Mouse (Mus musculus): ENCODE results near the gene Fam71e2. TPM values are rescaled to one million over a fixed set of nuclear protein-coding genes. Genes with fewer than 3 reads are reported as not detected.

Fam71e2 gene
- polyA plus RNA-seq, 1 experiment from 2014 or later, result not detected

GRCm38 (mm10) chr7:4776861-4777830, 6.0 kb upstream of the Fam71e2 start:
- H3K27ac ChIP-seq, result no peak overlapping the region
- ATAC-seq (ENCODE audit: low FRiP score, low read depth), result peak; percentile 83
- peaks cover 16% of the 10 kb centered on the region for H3K4me1 ChIP-seq
- peaks cover 73% of the 10 kb centered on the region for H3K27me3 ChIP-seq
- H3K9ac ChIP-seq, result peak overlapping the region; percentile 31; the same call in 1 of the 2 replicates
- no peaks in the 10 kb centered on the region for H3K36me3 ChIP-seq
- peaks cover 6% of the 10 kb centered on the region; the same call in 1 of the 2 replicates for H3K9me3 ChIP-seq
- H3K4me3 ChIP-seq, result peak overlapping the region; percentile 41
- WGBS, result under 1% methylated on average over 45 of the region's 56 CpGs
- H3K4me2 ChIP-seq (replicated peaks), result peak overlapping the region; percentile 65

DNA sequence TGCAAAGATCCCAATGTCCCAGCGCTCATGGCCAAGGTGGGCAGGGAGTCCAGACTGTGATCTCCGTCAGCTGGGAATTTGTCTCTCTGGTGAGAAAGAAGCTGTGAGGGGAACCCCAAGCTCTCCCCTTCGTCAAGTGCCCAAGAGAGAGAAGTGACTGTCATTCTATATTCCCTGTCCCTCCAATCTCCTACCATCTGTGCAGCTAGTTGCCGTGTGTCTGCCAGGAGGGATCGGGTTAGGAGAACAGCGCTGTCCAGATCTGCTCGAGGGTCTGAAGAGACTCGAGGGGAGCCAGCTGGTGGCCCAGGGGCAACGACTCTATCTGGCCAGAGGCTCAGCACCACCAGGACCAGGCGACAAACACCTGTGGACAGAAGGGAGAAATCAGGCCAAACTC, 5.0 kb upstream of the Fam71e2 start:
- Histone ChIP-seq H3K27me3 (peaks cover 70% of the 10 kb centered on the region), H3K9me3 (peaks cover 6% of the 10 kb centered on the region; the same call in 1 of the 2 replicates), H3K4me3 (no peak overlapping the region), H3K4me1 (peaks cover 16% of the 10 kb centered on the region), H3K36me3 (no peaks in the 10 kb centered on the region), H3K4me2 (replicated peaks) (no peak overlapping the region), H3K27ac (no peak overlapping the region), H3K9ac (no peak overlapping the region)
- WGBS, result 51% methylated on average over 10 of the region's 10 CpGs
- no peak for ATAC-seq (ENCODE audit: low FRiP score, low read depth)

- no peak for ATAC-seq (ENCODE audit: low FRiP score, low read depth)
- WGBS, result 21% methylated on average over 4 of the region's 4 CpGs
Observed at GRCm38 (mm10) chr7:4764946-4765710, 6.0 kb downstream of the Fam71e2 start.

DNA sequence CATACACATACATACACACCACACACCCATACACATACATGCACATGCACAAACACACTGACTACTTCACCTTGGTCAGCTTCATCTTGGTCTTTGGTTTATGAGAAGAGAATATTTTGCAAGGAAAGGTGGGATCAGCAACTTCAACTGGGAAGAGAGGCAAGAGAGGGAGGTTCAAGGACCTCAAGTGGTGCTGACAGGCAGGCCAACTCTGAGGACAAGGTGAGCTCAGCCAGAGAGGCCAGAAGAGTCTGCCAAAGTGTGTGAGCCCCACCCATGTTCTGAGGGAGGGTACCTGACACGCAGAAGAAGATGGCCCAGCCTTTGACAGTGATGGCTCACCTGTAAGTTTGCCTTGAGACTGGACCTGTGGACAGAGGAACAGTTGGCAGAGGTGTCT, 11.4 kb downstream of the Fam71e2 start:
- H3K9ac ChIP-seq, result no peak overlapping the region
- H3K4me3 ChIP-seq, result no peak overlapping the region
- ATAC-seq (ENCODE audit: low FRiP score, low read depth), result no peak

More at GRCm38 (mm10) chr7:4764946-4765710, 6.0 kb downstream of the Fam71e2 start:
- no peak overlapping the region for H3K4me2 ChIP-seq (replicated peaks)
- H3K36me3 ChIP-seq, result no peaks in the 10 kb centered on the region
- H3K9ac ChIP-seq, result no peak overlapping the region
- H3K4me3 ChIP-seq, result no peak overlapping the region
- no peak overlapping the region for H3K27ac ChIP-seq
- no peaks in the 10 kb centered on the region for H3K4me1 ChIP-seq
- H3K27me3 ChIP-seq, result no peaks in the 10 kb centered on the region
- no peaks in the 10 kb centered on the region for H3K9me3 ChIP-seq

DNA sequence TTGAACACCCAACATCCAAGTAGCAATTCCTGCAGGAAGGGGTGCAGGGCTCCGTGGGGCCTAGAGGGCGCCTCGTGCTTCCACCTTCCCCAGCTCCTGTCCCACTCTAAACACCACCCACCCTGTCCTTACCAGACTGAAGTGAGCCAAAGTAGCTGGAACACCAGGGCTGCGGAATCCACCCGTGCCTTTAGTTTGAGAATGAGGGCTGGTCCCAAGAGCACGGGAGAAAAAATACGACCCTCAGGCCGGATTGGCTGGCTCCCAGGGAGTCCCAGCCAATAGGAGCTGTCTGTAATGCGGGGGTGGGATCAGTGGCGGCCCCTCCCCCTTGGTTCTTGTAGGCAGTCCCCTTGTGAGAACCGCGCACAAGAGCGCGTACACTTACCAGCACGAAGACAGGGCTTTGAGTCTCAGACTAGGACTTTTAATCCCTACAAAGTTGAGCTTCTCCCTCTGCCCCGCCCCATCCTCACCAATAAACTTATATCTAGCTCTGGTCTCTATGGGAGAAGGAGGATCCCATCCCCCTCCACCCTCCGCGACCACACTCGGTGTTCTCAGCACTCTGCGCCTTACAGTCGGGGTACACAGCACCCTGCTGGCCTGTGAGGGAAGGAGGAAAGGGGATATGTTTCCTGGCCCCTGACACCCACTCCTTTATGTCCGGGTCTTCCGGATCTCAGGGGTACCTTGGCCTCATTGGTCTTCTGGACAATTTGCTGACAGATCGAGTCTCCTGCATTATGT, 18.1 kb downstream of the Fam71e2 start, which contains the start of gene Cox6b2:
Gene Cox6b2 (minus strand): TSS at position 274 of the 750 bp plus-strand sequence.
- Histone ChIP-seq H3K4me2 (replicated peaks) (peak within 1 kb of the TSS; percentile 65), H3K27ac (peak within 1 kb of the TSS; percentile 53; the same call in 1 of the 2 replicates), H3K9ac (peak within 1 kb of the TSS; percentile 56), H3K4me1 (peaks cover 21% of the 10 kb centered on the region), H3K36me3 (peaks cover 9% of the 10 kb centered on the region), H3K27me3 (no peaks in the 10 kb centered on the region), H3K9me3 (no peaks in the 10 kb centered on the region), H3K4me3 (peak within 1 kb of the TSS; percentile 47)
- ATAC-seq (ENCODE audit: low FRiP score, low read depth), result peak; percentile 96
- 4% methylated on average over 24 of the region's 24 CpGs for WGBS

More for the DNA sequence above, 11.4 kb downstream of the Fam71e2 start:
- no peaks in the 10 kb centered on the region for H3K36me3 ChIP-seq
- 59% methylated on average over 1 of the region's 1 CpGs for WGBS
- H3K9me3 ChIP-seq, result no peaks in the 10 kb centered on the region
- H3K4me2 ChIP-seq (replicated peaks), result no peak overlapping the region
- no peaks in the 10 kb centered on the region for H3K4me1 ChIP-seq
- H3K27me3 ChIP-seq, result no peaks in the 10 kb centered on the region; the same call in 1 of the 2 replicates
- no peak overlapping the region for H3K27ac ChIP-seq

DNA sequence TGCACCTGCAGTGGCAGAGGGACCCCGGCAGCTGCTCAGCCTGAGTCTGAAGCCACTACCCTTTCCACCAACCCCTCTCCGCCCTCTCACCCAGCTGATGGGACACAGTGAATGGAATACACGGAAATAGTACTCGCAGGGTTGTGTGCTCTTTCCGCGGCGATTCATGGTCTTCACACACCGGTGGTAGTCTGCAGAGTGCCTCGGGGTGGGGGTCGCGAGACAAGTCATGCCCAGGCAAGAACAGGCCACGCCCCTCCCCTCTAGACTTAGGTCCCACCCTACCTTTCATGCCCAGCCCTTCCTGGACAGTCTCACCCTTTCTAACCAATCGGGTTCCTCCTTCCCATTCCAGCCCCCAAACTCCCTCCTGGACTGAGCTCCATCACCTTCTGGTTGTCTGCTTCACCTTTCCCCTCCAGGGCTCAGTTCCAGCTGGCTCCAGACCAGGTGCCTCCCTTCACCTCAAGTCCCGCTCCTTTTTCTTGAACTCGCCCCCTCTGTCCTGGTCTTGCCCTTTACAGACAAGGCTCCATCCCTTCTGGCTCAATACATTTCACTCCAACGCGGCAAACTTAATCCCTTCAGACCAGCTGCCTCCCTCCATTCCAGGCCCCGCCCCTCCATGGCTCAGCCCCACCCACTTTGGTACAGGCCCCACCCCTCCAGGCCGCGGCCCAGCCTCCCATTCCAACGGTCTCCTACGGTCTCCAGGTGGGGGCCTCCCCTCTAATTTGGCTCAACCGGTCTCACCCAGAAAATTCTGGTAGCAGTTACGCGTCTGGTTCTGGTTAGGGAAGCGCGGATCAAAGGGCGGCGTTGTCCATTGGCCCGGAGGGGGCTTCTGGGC, 18.9 kb downstream of the Fam71e2 start:
- Histone ChIP-seq H3K36me3 (peaks cover 9% of the 10 kb centered on the region), H3K4me1 (peaks cover 21% of the 10 kb centered on the region), H3K9me3 (no peaks in the 10 kb centered on the region), H3K4me2 (replicated peaks) (peak overlapping the region; percentile 65), H3K27ac (peak overlapping the region; percentile 53; the same call in 1 of the 2 replicates), H3K4me3 (peak overlapping the region; percentile 47), H3K9ac (peak overlapping the region; percentile 56), H3K27me3 (no peaks in the 10 kb centered on the region)
- WGBS, result 1% methylated on average over 30 of the region's 30 CpGs
- peak; percentile 81 for ATAC-seq (ENCODE audit: low FRiP score, low read depth)

- Histone ChIP-seq H3K9ac (no peak overlapping the region), H3K27ac (no peak overlapping the region), H3K4me3 (no peak overlapping the region), H3K36me3 (peaks cover 32% of the 10 kb centered on the region), H3K4me1 (peaks cover 21% of the 10 kb centered on the region), H3K27me3 (no peaks in the 10 kb centered on the region), H3K9me3 (no peaks in the 10 kb centered on the region), H3K4me2 (replicated peaks) (no peak overlapping the region)
- WGBS, result 88% methylated on average over 2 of the region's 2 CpGs
- ATAC-seq (ENCODE audit: low FRiP score, low read depth), result no peak
Observed at GRCm38 (mm10) chr7:4749169-4749568, 21.9 kb downstream of the Fam71e2 start.

- Histone ChIP-seq H3K36me3 (peaks cover 40% of the 10 kb centered on the region), H3K4me2 (replicated peaks) (no peak overlapping the region), H3K4me1 (peaks cover 21% of the 10 kb centered on the region), H3K9me3 (no peaks in the 10 kb centered on the region), H3K9ac (no peak overlapping the region), H3K27me3 (no peaks in the 10 kb centered on the region), H3K27ac (no peak overlapping the region), H3K4me3 (no peak overlapping the region)
- ATAC-seq (ENCODE audit: low FRiP score, low read depth), result no peak
- 73% methylated on average over 4 of the region's 4 CpGs for WGBS
Observed at GRCm38 (mm10) chr7:4748321-4748720, 22.8 kb downstream of the Fam71e2 start.

DNA sequence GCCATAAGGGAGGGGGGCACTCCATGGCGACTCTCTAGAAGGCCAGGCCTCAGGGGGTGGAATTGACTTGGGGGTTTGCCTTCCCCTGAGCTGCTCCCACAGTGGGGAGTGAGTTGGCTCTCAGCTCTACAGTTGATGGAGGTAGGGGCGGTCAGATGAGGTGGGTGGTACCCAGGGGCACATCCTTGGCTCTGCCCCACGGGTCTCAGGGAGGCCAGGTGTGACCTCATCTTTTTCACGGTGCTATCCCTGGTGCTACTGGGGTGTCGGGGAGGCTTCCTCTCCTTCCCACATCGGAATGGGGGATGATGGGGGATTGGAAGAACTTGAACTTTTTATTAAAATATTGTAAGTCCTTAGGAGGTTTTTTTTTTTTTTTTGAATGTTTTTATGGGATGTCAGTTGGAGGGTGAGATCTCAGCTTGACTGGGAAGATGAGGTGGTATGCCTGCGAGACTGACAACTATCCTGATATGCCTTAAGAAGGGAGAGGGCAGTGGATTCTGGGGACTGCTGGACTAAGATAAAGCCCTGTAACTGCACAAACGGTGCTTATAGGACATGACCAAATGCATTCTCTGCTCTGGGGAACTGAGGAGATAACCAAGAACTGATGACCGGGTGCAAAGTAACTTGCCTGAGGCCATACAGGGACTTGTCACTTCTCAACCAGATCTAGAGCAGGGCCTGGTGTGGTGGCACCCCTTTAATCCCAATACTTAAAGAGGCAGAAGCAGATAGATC, 23.8 kb downstream of the Fam71e2 start:
- peaks cover 49% of the 10 kb centered on the region for H3K36me3 ChIP-seq
- no peak overlapping the region for H3K4me2 ChIP-seq (replicated peaks)
- H3K27ac ChIP-seq, result no peak overlapping the region
- no peaks in the 10 kb centered on the region for H3K9me3 ChIP-seq
- no peaks in the 10 kb centered on the region for H3K27me3 ChIP-seq
- peaks cover 17% of the 10 kb centered on the region for H3K4me1 ChIP-seq
- no peak overlapping the region for H3K9ac ChIP-seq
- no peak for ATAC-seq (ENCODE audit: low FRiP score, low read depth)
- H3K4me3 ChIP-seq, result no peak overlapping the region
- WGBS, result 64% methylated on average over 9 of the region's 9 CpGs

- Histone ChIP-seq H3K27me3 (no peaks in the 10 kb centered on the region), H3K36me3 (peaks cover 53% of the 10 kb centered on the region), H3K9ac (no peak overlapping the region), H3K4me2 (replicated peaks) (no peak overlapping the region), H3K9me3 (no peaks in the 10 kb centered on the region), H3K4me3 (no peak overlapping the region), H3K4me1 (peaks cover 17% of the 10 kb centered on the region), H3K27ac (no peak overlapping the region)
- ATAC-seq (ENCODE audit: low FRiP score, low read depth), result no peak
- 84% methylated on average over 22 of the region's 22 CpGs for WGBS
Observed at GRCm38 (mm10) chr7:4746326-4746980, 24.6 kb downstream of the Fam71e2 start.

Measured in limb, embryonic 13.5 days (tissue).